Mouse (Mus musculus) stomach, embryonic 14.5 days (tissue): ENCODE data around the gene Gm17416. TPM values are rescaled to one million over a fixed set of nuclear protein-coding genes. Genes with fewer than 3 reads are reported as not detected.

Experiments used
- ATAC-seq: fragments of 200-750 bp; cut with Nextera tagmentation; 2 replicates; pipeline ENCODE4 v1.8.0; 2017; ENCODE audit warnings: low read depth, moderate TSS enrichment; ENCODE audit not compliant: insufficient number of reproducible peaks, insufficient read depth, low FRiP score
- H3K27ac ChIP-seq: fragments of 300-500 bp; sonication (generic); 2 replicates; pipeline ENCODE4 v1.5.1; 2014; ENCODE audit warnings: mild to moderate bottlenecking, low read length, moderate library complexity, mixed read lengths
- H3K27me3 ChIP-seq: fragments of 300-500 bp; sonication (generic); 2 replicates; pipeline ENCODE4 v1.6.1; 2014; ENCODE audit warnings: low read length, control low read depth, mixed read lengths; ENCODE audit not compliant: control insufficient read depth, insufficient read depth
- H3K36me3 ChIP-seq: fragments of 300-500 bp; sonication (generic); 2 replicates; pipeline ENCODE4 v1.6.1; 2014; ENCODE audit warnings: mild to moderate bottlenecking, control low read depth, low read length, moderate library complexity, mixed read lengths; ENCODE audit not compliant: control insufficient read depth, insufficient read depth
- H3K4me1 ChIP-seq: fragments of 300-500 bp; sonication (generic); 2 replicates; pipeline ENCODE4 v1.6.1; 2014; ENCODE audit warnings: low read length, control low read depth, mixed read lengths; ENCODE audit not compliant: control insufficient read depth, insufficient read depth
- H3K4me2 ChIP-seq: fragments of 300-500 bp; sonication (generic); replicated peaks from 2 replicates; pipeline ENCODE4 v1.6.1; 2014; ENCODE audit warnings: low read depth, low read length, control low read depth
- H3K4me3 ChIP-seq: fragments of 300-500 bp; sonication (generic); 2 replicates; pipeline ENCODE4 v1.5.1; 2014; ENCODE audit warnings: low read depth, low read length, control low read depth
- H3K9ac ChIP-seq: fragments of 300-500 bp; sonication (generic); replicated peaks from 2 replicates; pipeline ENCODE4 v1.6.1; 2014; ENCODE audit warnings: low read depth, mild to moderate bottlenecking, control low read depth, low read length, moderate library complexity, mixed read lengths
- H3K9me3 ChIP-seq: fragments of 300-500 bp; sonication (generic); 2 replicates; pipeline ENCODE4 v1.6.1; 2016; ENCODE audit warnings: low read depth, low read length, control low read depth; ENCODE audit not compliant: control insufficient read depth
- WGBS: fragments of 180-500 bp; shearing (Covaris S2); extraction: QIAGEN DNeasy Blood & Tissue Kit; methylation state at CpG from one replicate; pipeline ENCODE4 v1.1.7; 2014; 5-methylcytosine and 5-hydroxymethylcytosine counted together
- polyA plus RNA-seq: library from polyadenylated mRNA; unstranded; fragments of >200 nt; fragmentation: Nextera tagmentation; extraction: Ambion mirVana; gene quantifications from 2 replicates; pipeline ENCODE4 v1.2.1, GENCODE M21; 2014

The Gm17416 gene
- polyA plus RNA-seq, 1 experiment from 2014 or later, result not detected

DNA sequence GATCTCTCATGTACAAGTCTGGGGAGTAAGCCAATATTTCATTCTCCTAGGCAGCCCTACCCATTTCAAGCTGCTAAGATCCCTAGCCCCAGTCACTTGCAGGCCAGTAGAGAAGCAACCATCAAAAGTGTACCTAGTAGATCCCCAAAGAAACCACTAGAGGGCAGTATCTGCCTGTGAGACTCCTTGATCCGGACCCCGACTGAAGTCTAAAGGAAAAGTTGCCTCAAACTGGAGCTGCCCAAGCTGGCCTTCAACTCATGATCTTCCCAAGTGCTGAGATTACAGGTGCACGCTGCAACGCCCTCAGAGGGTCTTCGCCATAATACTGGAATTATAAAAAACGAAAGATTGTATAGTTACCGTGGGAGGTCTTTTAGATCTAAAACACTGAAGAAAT is 46.4 kb downstream of the Gm17416 start:
- no peak overlapping the region for H3K4me3 ChIP-seq
- 8% methylated on average over 7 of the region's 7 CpGs for WGBS

DNA sequence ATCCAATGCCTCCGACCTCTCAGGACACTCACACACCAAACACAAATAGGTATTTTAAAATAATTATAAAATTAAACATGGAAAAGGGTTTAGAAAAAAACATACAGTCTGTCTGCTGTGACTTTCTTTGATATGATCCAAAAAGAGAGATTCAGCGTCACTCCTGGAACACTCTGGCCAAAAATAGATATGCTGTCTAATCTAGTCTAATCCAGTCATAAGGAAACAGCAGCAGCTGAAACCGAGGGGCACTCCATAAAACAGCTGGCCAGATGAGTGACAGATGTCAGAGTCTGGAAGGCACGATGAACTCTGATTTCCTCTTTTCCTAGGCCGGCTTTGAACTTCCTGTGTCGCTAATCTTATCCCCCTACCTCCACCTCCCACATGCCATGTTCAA is 47.3 kb downstream of the Gm17416 start:
- H3K27ac ChIP-seq, result no peak overlapping the region
- ATAC-seq, result no peak
- H3K9me3 ChIP-seq, result no peaks in the 10 kb centered on the region
- H3K9ac ChIP-seq, result no peak overlapping the region
- H3K4me1 ChIP-seq, result no peaks in the 10 kb centered on the region
- 76% methylated on average over 6 of the region's 6 CpGs for WGBS
- H3K27me3 ChIP-seq, result no peaks in the 10 kb centered on the region
- H3K4me2 ChIP-seq, result no peak overlapping the region
- H3K36me3 ChIP-seq, result no peaks in the 10 kb centered on the region
- no peak overlapping the region for H3K4me3 ChIP-seq

More for the DNA sequence above, 46.4 kb downstream of the Gm17416 start:
- Histone ChIP-seq H3K9me3 (no peaks in the 10 kb centered on the region), H3K4me2 (no peak overlapping the region), H3K4me1 (no peaks in the 10 kb centered on the region), H3K27me3 (no peaks in the 10 kb centered on the region), H3K36me3 (no peaks in the 10 kb centered on the region), H3K27ac (no peak overlapping the region), H3K9ac (no peak overlapping the region)
- no peak for ATAC-seq

DNA sequence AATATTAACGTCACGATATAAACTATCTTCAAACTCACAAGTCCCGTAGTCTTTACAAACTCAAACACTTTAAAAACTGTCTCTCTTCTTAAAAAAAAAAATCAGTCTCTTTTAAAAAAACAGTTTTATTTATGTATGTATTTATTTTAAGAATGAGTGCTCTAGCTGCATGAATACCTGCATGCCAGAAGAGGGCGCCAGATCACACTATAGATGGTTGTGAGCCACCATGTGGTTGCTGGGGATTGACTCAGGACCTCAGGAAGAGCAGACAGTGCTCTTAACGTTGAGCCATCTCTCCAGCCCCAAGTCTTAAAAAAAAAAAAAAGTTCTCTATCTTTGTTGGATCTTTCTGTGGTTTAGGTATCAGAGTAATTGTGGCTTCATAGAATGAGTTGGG is 48.2 kb downstream of the Gm17416 start:
- no peaks in the 10 kb centered on the region for H3K27me3 ChIP-seq
- no peaks in the 10 kb centered on the region for H3K4me1 ChIP-seq
- 65% methylated on average over 5 of the region's 5 CpGs for WGBS
- no peak overlapping the region for H3K4me2 ChIP-seq
- H3K4me3 ChIP-seq, result no peak overlapping the region
- H3K9ac ChIP-seq, result no peak overlapping the region
- no peak overlapping the region for H3K27ac ChIP-seq
- no peaks in the 10 kb centered on the region for H3K9me3 ChIP-seq
- H3K36me3 ChIP-seq, result no peaks in the 10 kb centered on the region
- no peak for ATAC-seq

Other genes with a start within 250 kb of the Gm17416 start
- 81.9 and 88.1 TPM in 2 replicates for gene Rbck1, start 236.7 kb upstream of the Gm17416 start, polyA plus RNA-seq
- gene Trib3, start 225.3 kb upstream of the Gm17416 start, polyA plus RNA-seq, result 0.73 and 1.1 TPM in 2 replicates
- gene Nrsn2, start 192.7 kb upstream of the Gm17416 start, polyA plus RNA-seq, result 2.2 and 3.8 TPM in 2 replicates
- gene Sox12, start 171.3 kb upstream of the Gm17416 start, polyA plus RNA-seq, result 13.6 and 15.7 TPM in 2 replicates
- gene Zcchc3, start 154.3 kb upstream of the Gm17416 start, polyA plus RNA-seq, result 41.0 and 43.5 TPM in 2 replicates
- gene 6820408C15Rik, start 153.8 kb upstream of the Gm17416 start, polyA plus RNA-seq, result 0.33 and 0.69 TPM in 2 replicates
- not detected in 2 replicates for gene Defb23, start 104.7 kb upstream of the Gm17416 start, polyA plus RNA-seq
- gene Defb20, start 92.3 kb upstream of the Gm17416 start, polyA plus RNA-seq, result not detected in 2 replicates
- gene Defb22, start 79.2 kb upstream of the Gm17416 start, polyA plus RNA-seq, result not detected in 2 replicates
- not detected in 2 replicates for gene Defb26, start 57.6 kb upstream of the Gm17416 start, polyA plus RNA-seq
- not detected in 2 replicates for gene Defb28, start 51.1 kb upstream of the Gm17416 start, polyA plus RNA-seq
- not detected in 2 replicates for gene Defb29, start 29.2 kb upstream of the Gm17416 start, polyA plus RNA-seq
- not detected in 2 replicates for gene Defb21, start 3.4 kb downstream of the Gm17416 start, polyA plus RNA-seq
- gene Defb19, start 11.0 kb downstream of the Gm17416 start, polyA plus RNA-seq, result not detected in 2 replicates
- not detected in 2 replicates for gene Defb45, start 30.1 kb downstream of the Gm17416 start, polyA plus RNA-seq
- not detected in 2 replicates for gene Defb36, start 35.0 kb downstream of the Gm17416 start, polyA plus RNA-seq
- 3.9 TPM in 1 of 2 replicates, not detected in the other for gene Defb25, start 53.7 kb downstream of the Gm17416 start, polyA plus RNA-seq
- gene Rem1, start 57.6 kb downstream of the Gm17416 start, polyA plus RNA-seq, result 21.9 and 22.3 TPM in 2 replicates
- 120 and 122 TPM in 2 replicates for gene H13, start 100.1 kb downstream of the Gm17416 start, polyA plus RNA-seq
- gene Mcts2, start 117.7 kb downstream of the Gm17416 start, polyA plus RNA-seq, result 26.5 and 30.1 TPM in 2 replicates
- 147 and 150 TPM in 2 replicates for gene Id1, start 166.9 kb downstream of the Gm17416 start, polyA plus RNA-seq
- gene Cox4i2, start 184.8 kb downstream of the Gm17416 start, polyA plus RNA-seq, result 18.4 and 21.7 TPM in 2 replicates